Mouse (Mus musculus): ENCODE results near the gene Prss48. TPM values are rescaled to one million over a fixed set of nuclear protein-coding genes. Genes with fewer than 3 reads are reported as not detected.

Prss48 gene
- polyA plus RNA-seq, 1 experiment = not detected

GRCm38 (mm10) chr3:85980036-85980435 is 22.3 kb downstream of the Prss48 start:
- peaks cover 3% of the 10 kb centered on the region for H3K4me1 ChIP-seq (ENCODE audit: control insufficient read depth, insufficient read depth, low read length)
- TF ChIP-seq POLR2A (IDR thresholded peaks at IDR 0.05; ENCODE audit: low read depth, low read length) (no peak), CTCF (IDR thresholded peaks at IDR 0.05; ENCODE audit: borderline replicate concordance, insufficient read depth, low read length) (no peak)
- no peak overlapping the region for H3K27ac ChIP-seq (ENCODE audit: insufficient read depth, low read length)
- H3K4me3 ChIP-seq (ENCODE audit: insufficient read depth, low read length) = no peak overlapping the region

GRCm38 (mm10) chr3:85974451-85974850 is 27.8 kb downstream of the Prss48 start:
- Histone ChIP-seq H3K27ac (ENCODE audit: insufficient read depth, low read length) (no peak overlapping the region), H3K4me1 (ENCODE audit: control insufficient read depth, insufficient read depth, low read length) (no peaks in the 10 kb centered on the region), H3K4me3 (ENCODE audit: insufficient read depth, low read length) (no peak overlapping the region)
- no peak for TF ChIP-seq POLR2A (IDR thresholded peaks at IDR 0.05; ENCODE audit: low read depth, low read length)
- TF ChIP-seq CTCF (IDR thresholded peaks at IDR 0.05; ENCODE audit: borderline replicate concordance, insufficient read depth, low read length) = no peak

GRCm38 (mm10) chr3:85973376-85974140 is 28.7 kb downstream of the Prss48 start:
- Histone ChIP-seq H3K4me1 (ENCODE audit: control insufficient read depth, insufficient read depth, low read length) (no peaks in the 10 kb centered on the region), H3K27ac (ENCODE audit: insufficient read depth, low read length) (no peak overlapping the region), H3K4me3 (ENCODE audit: insufficient read depth, low read length) (no peak overlapping the region)
- no peak for TF ChIP-seq CTCF (IDR thresholded peaks at IDR 0.05; ENCODE audit: borderline replicate concordance, insufficient read depth, low read length)

- H3K4me3 ChIP-seq (ENCODE audit: insufficient read depth, low read length) = peak overlapping the region; percentile 45
- no peak overlapping the region for H3K27ac ChIP-seq (ENCODE audit: insufficient read depth, low read length)
- no peaks in the 10 kb centered on the region for H3K4me1 ChIP-seq (ENCODE audit: control insufficient read depth, insufficient read depth, low read length)
- TF ChIP-seq POLR2A (IDR thresholded peaks at IDR 0.05; ENCODE audit: low read depth, low read length) (no peak), CTCF (IDR thresholded peaks at IDR 0.05; ENCODE audit: borderline replicate concordance, insufficient read depth, low read length) (no peak)
These were observed 30.7 kb downstream of the Prss48 start for GRCm38 (mm10) chr3:85971599-85971975.

GRCm38 (mm10) chr3:85970742-85971598 is 31.3 kb downstream of the Prss48 start, which contains the start of gene Sh3d19:
Sh3d19 (plus strand) TSS chr3:85971109.
- H3K27ac ChIP-seq (ENCODE audit: insufficient read depth, low read length) = no peak within 1 kb of the TSS
- no peak for TF ChIP-seq CTCF (IDR thresholded peaks at IDR 0.05; ENCODE audit: borderline replicate concordance, insufficient read depth, low read length)
- peak; percentile 80 for TF ChIP-seq POLR2A (IDR thresholded peaks at IDR 0.05; ENCODE audit: low read depth, low read length)
- no peaks in the 10 kb centered on the region for H3K4me1 ChIP-seq (ENCODE audit: control insufficient read depth, insufficient read depth, low read length)
- peak within 1 kb of the TSS; percentile 45 for H3K4me3 ChIP-seq (ENCODE audit: insufficient read depth, low read length)

- Histone ChIP-seq H3K27ac (ENCODE audit: insufficient read depth, low read length) (no peak overlapping the region), H3K4me3 (ENCODE audit: insufficient read depth, low read length) (no peak overlapping the region), H3K4me1 (ENCODE audit: control insufficient read depth, insufficient read depth, low read length) (peaks cover 2% of the 10 kb centered on the region)
- TF ChIP-seq POLR2A (IDR thresholded peaks at IDR 0.05; ENCODE audit: low read depth, low read length) = no peak
- no peak for TF ChIP-seq CTCF (IDR thresholded peaks at IDR 0.05; ENCODE audit: borderline replicate concordance, insufficient read depth, low read length)
These were observed 33.3 kb downstream of the Prss48 start for GRCm38 (mm10) chr3:85969040-85969439.

GRCm38 (mm10) chr3:85965479-85965878 is 36.8 kb downstream of the Prss48 start:
- Histone ChIP-seq H3K4me3 (ENCODE audit: insufficient read depth, low read length) (no peak overlapping the region), H3K4me1 (ENCODE audit: control insufficient read depth, insufficient read depth, low read length) (peaks cover 2% of the 10 kb centered on the region), H3K27ac (ENCODE audit: insufficient read depth, low read length) (no peak overlapping the region)
- no peak for TF ChIP-seq POLR2A (IDR thresholded peaks at IDR 0.05; ENCODE audit: low read depth, low read length)
- no peak for TF ChIP-seq CTCF (IDR thresholded peaks at IDR 0.05; ENCODE audit: borderline replicate concordance, insufficient read depth, low read length)

- H3K27ac ChIP-seq (ENCODE audit: insufficient read depth, low read length) = no peak overlapping the region
- peaks cover 2% of the 10 kb centered on the region for H3K4me1 ChIP-seq (ENCODE audit: control insufficient read depth, insufficient read depth, low read length)
- H3K4me3 ChIP-seq (ENCODE audit: insufficient read depth, low read length) = no peak overlapping the region
- no peak for TF ChIP-seq POLR2A (IDR thresholded peaks at IDR 0.05; ENCODE audit: low read depth, low read length)
- TF ChIP-seq CTCF (IDR thresholded peaks at IDR 0.05; ENCODE audit: borderline replicate concordance, insufficient read depth, low read length) = no peak
These were observed 41.2 kb downstream of the Prss48 start for GRCm38 (mm10) chr3:85961134-85961533.

GRCm38 (mm10) chr3:85959669-85960068 is 42.6 kb downstream of the Prss48 start:
- Histone ChIP-seq H3K27ac (ENCODE audit: insufficient read depth, low read length) (no peak overlapping the region), H3K4me1 (ENCODE audit: control insufficient read depth, insufficient read depth, low read length) (no peaks in the 10 kb centered on the region), H3K4me3 (ENCODE audit: insufficient read depth, low read length) (no peak overlapping the region)
- TF ChIP-seq POLR2A (IDR thresholded peaks at IDR 0.05; ENCODE audit: low read depth, low read length) (no peak), CTCF (IDR thresholded peaks at IDR 0.05; ENCODE audit: borderline replicate concordance, insufficient read depth, low read length) (no peak)

GRCm38 (mm10) chr3:85955704-85956103 is 46.6 kb downstream of the Prss48 start:
- no peak for TF ChIP-seq CTCF (IDR thresholded peaks at IDR 0.05; ENCODE audit: borderline replicate concordance, insufficient read depth, low read length)
- no peak for TF ChIP-seq POLR2A (IDR thresholded peaks at IDR 0.05; ENCODE audit: low read depth, low read length)
- H3K4me1 ChIP-seq (ENCODE audit: control insufficient read depth, insufficient read depth, low read length) = no peaks in the 10 kb centered on the region

More at GRCm38 (mm10) chr3:85955704-85956103, 46.6 kb downstream of the Prss48 start:
- no peak overlapping the region for H3K27ac ChIP-seq (ENCODE audit: insufficient read depth, low read length)
- H3K4me3 ChIP-seq (ENCODE audit: insufficient read depth, low read length) = no peak overlapping the region
